Mouse (Mus musculus) Patski (cell line): ENCODE measurements at regions not wholly inside any gene's neighbourhood (a gene's known extent, or its start where the extent isn't known, plus 50 kb on each side); places are given as distances from the start of the nearest gene placed in this dataset.

Experiments
- ATAC-seq: fragments of 100-300 bp; one replicate; pipeline ENCODE4 v1.8.0; 2021
- CTCF ChIA-PET: fragments of 350-600 bp; sonication (Branson Sonifier 250); formaldehyde crosslinking; loops from one replicate; lab custom pipeline; 2022; ENCODE audit warnings: inconsistent platforms; lab: Charles Lee
- POLR2A ChIA-PET: fragments of 350-600 bp; sonication (Branson Sonifier 250); formaldehyde crosslinking; loops from one replicate; lab custom pipeline; 2022; ENCODE audit warnings: antibody characterized with exemption, inconsistent platforms; lab: Charles Lee
- DNase-seq: peaks from one replicate; pipeline ENCODE4 v3.0.0-alpha.2; 2011; ENCODE audit warnings: low read depth, low spot score
- H3K27me3 ChIP-seq: fragments of 371-371 bp; one replicate; pipeline ENCODE4 v1.5.1; 2021
- CTCF ChIP-seq: fragments of 100-300 bp; IDR thresholded peaks from one replicate; pipeline ENCODE4 v1.5.1; 2021
- in situ Hi-C: fragments of 300-500 bp; cut with MboI; formaldehyde crosslinking; loops from 3 replicates; pipeline ENCODE4 v1.11.1; 2018; ENCODE audit warnings: low pct_unique_long_range_greater_than_20kb, mixed read lengths

- in situ Hi-C loops = no loop called here
- no peak for DNase-seq
- peak; percentile 46 for TF ChIP-seq CTCF
- H3K27me3 ChIP-seq = no peaks in the 10 kb centered on the region
- ChIA-PET CTCF (no interaction called here), POLR2A (no interaction called here)
- ATAC-seq = no peak
Measured at GRCm38 (mm10) chr3:48911758-48912157, 845.4 kb downstream of the Pcdh18 start.

GRCm38 (mm10) chr3:48890403-48890802 lies 866.7 kb downstream of the Pcdh18 start:
- ATAC-seq (no peak), DNase-seq (no peak)
- no peaks in the 10 kb centered on the region for H3K27me3 ChIP-seq
- in situ Hi-C loops = no loop called here
- ChIA-PET POLR2A (no interaction called here), CTCF (no interaction called here)
- no peak for TF ChIP-seq CTCF

GRCm38 (mm10) chr3:48887885-48888284 lies 869.2 kb downstream of the Pcdh18 start:
- POLR2A ChIA-PET = no interaction called here
- DNase-seq (no peak), ATAC-seq (no peak)
- no peaks in the 10 kb centered on the region for H3K27me3 ChIP-seq
- CTCF ChIA-PET = no interaction called here
- in situ Hi-C loops = no loop called here
- TF ChIP-seq CTCF = no peak

- ChIA-PET CTCF (no interaction called here), POLR2A (no interaction called here)
- in situ Hi-C loops = no loop called here
- ATAC-seq = no peak
- TF ChIP-seq CTCF = no peak
- no peaks in the 10 kb centered on the region for H3K27me3 ChIP-seq
- no peak for DNase-seq
Measured at GRCm38 (mm10) chr3:48869527-48869926, 887.6 kb downstream of the Pcdh18 start.

- ChIA-PET CTCF (no interaction called here), POLR2A (no interaction called here)
- TF ChIP-seq CTCF = peak; percentile 64
- DNase-seq (peak; percentile 4), ATAC-seq (no peak)
- in situ Hi-C loops = no loop called here
- peaks cover 10% of the 10 kb centered on the region for H3K27me3 ChIP-seq
Measured at GRCm38 (mm10) chr3:48846049-48846653, 911.0 kb downstream of the Pcdh18 start.

GRCm38 (mm10) chr3:48840692-48841091 lies 916.4 kb downstream of the Pcdh18 start:
- POLR2A ChIA-PET = no interaction called here
- no peaks in the 10 kb centered on the region for H3K27me3 ChIP-seq
- ATAC-seq (no peak), DNase-seq (no peak)
- CTCF ChIA-PET = no interaction called here
- no peak for TF ChIP-seq CTCF
- in situ Hi-C loops = no loop called here

- ChIA-PET CTCF (no interaction called here), POLR2A (no interaction called here)
- ATAC-seq = no peak
- DNase-seq = no peak
- TF ChIP-seq CTCF = no peak
- in situ Hi-C loops = no loop called here
- H3K27me3 ChIP-seq = no peaks in the 10 kb centered on the region
Measured at GRCm38 (mm10) chr3:48823360-48823759, 933.8 kb downstream of the Pcdh18 start.

GRCm38 (mm10) chr3:48804398-48804797 lies 952.7 kb downstream of the Pcdh18 start:
- DNase-seq (no peak), ATAC-seq (no peak)
- in situ Hi-C loops = no loop called here
- no peaks in the 10 kb centered on the region for H3K27me3 ChIP-seq
- POLR2A ChIA-PET = no interaction called here
- no peak for TF ChIP-seq CTCF
- CTCF ChIA-PET = no interaction called here

GRCm38 (mm10) chr3:48771709-48772108 lies 985.4 kb downstream of the Pcdh18 start:
- H3K27me3 ChIP-seq = no peaks in the 10 kb centered on the region
- in situ Hi-C loops = no loop called here
- no peak for DNase-seq
- ChIA-PET POLR2A (no interaction called here), CTCF (no interaction called here)
- no peak for TF ChIP-seq CTCF
- no peak for ATAC-seq
